Mouse (Mus musculus) CD8-positive naive resting alpha-beta T cell, adult 2 months (primary cell): Measurements from ENCODE around the gene Cactin.

ENCODE experiments used
- DNase-seq, 2 experiments: peaks; one replicate each; pipeline ENCODE4 v3.0.0; 2022; ENCODE audit warnings: low read depth in 2 of 2, low spot score in 2 of 2

Gene Cactin

GRCm38 (mm10) chr10:81320550-81321347, at the start of gene Cactin:
Cactin (plus strand) TSS chr10:81321103.
- peak; percentile 97 to 98 for DNase-seq

- DNase-seq: no peak
These were observed 48.5 kb upstream of the Cactin start for GRCm38 (mm10) chr10:81272356-81272755.

- no peak for DNase-seq
These were observed 47.1 kb upstream of the Cactin start for GRCm38 (mm10) chr10:81273842-81274241.

GRCm38 (mm10) chr10:81277676-81278075, 43.2 kb upstream of the Cactin start:
- no peak for DNase-seq

DNA sequence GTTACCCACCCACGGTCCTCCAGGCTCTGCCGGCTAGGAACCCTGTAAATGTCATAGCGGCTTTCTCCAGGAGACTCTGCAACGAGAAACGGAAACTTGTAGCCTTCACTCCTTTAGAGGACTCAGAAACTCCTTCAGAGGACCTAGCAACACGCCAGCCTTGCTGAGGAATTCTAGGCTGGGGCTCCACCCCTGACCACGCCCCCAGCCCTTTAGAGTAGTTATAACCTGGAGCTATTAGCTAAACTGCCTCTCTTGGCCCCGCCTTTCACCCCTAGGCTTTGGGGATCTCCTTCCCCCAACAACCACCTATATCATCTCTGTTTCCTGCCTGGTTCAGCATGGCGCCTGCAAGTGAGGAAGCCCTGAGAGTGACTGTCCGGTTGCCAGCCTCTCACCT, 41.4 kb upstream of the Cactin start:
- DNase-seq: no peak

GRCm38 (mm10) chr10:81284189-81284588, 36.7 kb upstream of the Cactin start:
- DNase-seq: no peak

DNA sequence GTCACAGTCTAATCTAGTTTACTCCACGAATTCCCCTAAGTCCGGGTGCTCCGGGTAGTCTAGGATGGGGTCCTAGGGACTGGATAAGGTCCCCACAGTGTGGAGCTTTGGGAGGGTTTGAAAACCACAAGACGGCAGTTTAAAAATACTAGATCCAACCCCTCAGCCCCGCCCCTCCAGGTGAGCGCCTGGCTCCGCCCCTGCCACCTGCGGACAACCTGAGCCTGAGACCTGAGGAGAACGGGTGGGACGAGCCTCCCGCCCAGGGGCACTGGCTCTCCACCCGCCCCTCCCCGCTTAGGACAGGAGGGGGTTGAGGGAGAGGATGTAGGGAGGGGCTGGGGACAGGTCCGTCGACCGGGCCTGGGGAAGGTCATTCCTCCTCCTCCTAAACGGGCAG, 36.2 kb upstream of the Cactin start:
- no peak for DNase-seq

DNA sequence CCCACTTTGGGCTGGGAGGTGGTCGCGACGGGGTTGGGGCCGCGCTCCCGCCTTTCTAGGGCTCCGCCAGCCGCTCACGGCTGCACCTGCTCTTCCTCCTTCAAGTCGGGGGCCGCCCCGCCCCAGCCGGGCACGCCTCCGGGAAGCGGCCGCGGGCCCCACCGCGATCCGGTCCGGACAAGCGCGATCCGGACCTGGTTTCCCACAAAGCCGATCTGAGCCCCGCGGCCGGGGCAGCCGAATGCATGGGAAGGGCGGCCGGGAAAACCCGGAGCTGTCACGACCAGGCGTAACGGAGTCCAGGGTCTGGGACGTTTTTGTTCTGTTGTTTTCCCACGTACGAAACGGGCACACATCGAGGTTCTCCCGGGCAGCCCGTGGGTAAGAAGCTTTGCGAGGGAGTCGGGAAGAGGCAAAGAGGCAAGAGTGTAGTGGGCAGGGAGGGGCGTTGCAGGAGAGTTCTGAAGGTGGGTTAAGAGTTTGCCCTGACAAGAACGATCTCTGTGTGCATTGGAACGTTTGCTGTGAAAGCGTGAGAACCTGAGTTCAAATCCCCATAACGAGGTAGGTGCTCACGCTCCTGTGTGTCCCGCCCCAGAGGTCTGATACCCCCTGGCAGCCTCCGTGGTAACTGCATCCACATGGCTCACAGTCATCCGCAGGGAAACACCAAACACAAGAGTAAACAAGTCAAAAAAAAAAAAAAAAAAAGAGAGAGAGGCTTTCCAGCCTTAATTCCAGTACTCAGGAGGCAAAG, 35.0 kb upstream of the Cactin start:
- peak; percentile 85 to 91 for DNase-seq

DNA sequence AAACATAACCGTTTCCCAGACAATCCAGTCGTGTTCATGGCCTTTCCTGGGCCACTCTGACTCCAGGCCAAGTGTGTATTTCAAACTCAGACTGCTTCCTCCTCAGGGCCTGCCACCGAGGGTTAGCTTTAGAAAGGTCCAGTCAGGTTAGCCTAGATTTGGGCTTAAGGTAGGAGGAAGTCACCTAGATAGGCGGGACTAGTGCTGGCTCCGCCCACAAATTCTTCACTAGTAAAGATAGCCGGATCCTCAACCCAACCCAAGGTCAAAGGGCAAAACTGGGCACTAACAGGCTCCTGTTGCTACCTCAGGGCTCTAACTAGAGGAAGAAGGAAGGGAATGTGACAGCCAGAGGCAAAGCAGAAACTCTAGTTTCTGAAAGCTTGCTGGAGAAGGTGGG, 34.3 kb upstream of the Cactin start:
- DNase-seq: no peak

GRCm38 (mm10) chr10:81287513-81288157, 33.3 kb upstream of the Cactin start:
- DNase-seq: peak; percentile 71 to 79

- peak in 1 of 2 experiments; percentile 47 for DNase-seq
These were observed 32.3 kb upstream of the Cactin start for GRCm38 (mm10) chr10:81288601-81289000.

DNA sequence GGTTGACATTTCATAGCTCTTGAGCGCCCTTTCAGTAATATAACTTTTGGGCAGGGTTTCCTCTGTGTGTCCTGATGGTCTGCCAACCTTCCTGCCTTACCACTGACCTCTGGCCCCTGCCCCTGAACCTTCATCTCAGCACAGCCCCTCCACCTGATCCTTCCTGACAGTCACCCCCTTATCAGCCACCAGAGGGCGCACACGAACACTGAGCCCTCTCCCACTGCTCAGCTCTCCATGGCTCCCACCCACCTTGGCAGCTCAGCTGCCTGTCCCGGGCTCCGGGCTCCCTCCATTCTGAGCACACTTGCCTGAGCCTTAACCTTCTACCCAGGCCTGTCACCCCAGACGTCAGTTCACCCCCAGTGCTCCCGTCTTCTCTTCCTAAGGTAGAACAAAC, 31.6 kb upstream of the Cactin start:
- DNase-seq: peak; percentile 57 to 60

GRCm38 (mm10) chr10:81289811-81290210, 31.1 kb upstream of the Cactin start:
- no peak for DNase-seq

- no peak for DNase-seq
These were observed 30.0 kb upstream of the Cactin start for GRCm38 (mm10) chr10:81290698-81291460.

- no peak for DNase-seq
These were observed 29.3 kb upstream of the Cactin start, which contains the start of gene Tjp3 for GRCm38 (mm10) chr10:81291511-81292104. Tjp3 (minus strand) TSS chr10:81291581.

DNA sequence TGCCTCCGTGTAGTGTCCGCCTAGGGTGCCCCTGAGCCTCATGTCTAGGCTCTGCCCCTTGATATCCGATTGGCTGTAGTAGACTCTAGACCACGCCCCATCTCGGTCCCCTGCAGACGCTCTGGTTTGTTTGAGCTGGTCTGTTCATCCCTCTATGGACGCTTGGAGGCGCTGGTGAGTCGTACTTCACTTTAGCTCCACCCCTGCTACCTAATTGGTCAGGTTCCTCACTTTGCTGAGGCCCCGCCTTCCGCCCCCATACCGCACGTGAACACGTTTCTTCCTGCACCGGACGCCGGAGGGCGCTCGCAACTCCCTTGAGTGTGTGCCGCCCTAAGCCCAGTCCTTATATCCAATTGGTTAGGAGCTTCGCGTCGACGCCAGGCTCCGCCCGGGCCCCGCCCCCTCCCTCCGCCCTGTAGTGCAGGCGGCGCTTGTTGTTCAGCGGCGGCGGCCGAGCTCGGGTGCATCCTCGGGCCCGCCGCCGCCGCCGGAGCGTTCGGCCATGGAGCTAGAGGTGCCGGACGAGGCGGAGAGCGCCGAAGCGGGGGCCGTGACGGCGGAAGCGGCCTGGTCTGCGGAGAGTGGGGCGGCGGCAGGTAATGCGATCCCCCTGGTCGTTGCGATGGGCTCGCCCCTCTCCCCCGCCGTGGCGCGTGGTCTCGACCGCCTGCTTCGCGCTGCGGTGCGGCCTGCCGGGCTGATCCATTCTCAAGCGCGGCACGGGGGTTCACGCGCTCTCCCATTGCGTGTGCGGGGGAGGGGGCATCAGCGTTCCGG, 28.2 kb upstream of the Cactin start, which contains the start of gene Pip5k1c:
Gene Pip5k1c (plus strand): TSS at position 410 of the 780 bp plus-strand sequence.
- peak; percentile 99 for DNase-seq

DNA sequence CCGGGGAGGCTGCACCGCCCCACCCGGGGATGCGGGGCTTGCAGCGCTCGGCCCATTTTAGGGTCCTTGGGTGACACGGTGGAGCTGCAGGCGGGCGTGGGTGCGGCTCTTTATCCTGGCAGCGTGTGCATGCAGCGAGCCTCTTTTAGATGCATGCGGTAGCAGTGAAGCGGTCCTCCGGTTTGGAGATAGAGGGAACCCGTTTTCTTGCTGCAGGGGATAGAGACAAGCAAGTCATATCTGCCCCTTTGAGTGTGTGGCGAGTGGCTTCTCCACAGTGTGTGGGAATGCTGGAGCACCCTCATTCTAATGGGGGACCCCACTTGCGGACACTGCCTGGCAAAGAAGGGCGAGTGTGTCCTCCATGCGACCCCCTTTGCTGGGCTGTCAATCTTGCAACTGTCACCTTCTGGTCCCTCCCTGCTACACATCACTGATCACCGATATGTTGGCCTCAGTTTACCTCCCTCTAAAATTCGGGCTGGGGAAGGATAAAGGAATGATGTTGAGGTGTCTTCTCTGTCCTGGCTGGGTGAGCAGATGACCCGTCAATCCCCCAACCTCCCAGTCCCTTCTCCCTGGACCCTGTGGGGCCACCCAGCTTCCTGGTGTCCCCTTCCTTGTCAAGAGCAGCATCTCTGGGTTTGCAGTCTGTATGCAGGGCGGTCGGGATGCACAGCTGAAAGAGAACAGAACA, 27.4 kb upstream of the Cactin start:
- DNase-seq: no peak

DNA sequence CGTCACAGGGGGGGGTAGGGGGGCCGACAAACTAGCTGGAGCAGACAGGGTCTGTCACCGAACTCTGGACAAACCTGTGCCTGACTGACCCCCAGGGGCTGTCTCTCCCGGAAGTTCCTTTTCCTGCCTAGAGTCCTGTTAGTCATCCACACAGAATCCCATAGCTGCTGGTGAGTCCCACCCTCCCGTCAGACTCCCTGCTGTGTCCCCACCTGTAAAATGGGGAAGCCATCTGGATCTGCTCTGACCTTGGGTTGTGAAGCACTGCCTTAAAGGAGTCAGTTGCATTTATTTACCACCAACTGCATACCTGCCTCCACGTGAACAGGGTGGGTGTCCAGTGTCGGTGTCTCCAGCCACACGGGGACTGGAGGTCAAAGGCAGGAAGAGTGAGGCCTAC, 26.5 kb upstream of the Cactin start:
- DNase-seq: no peak

DNA sequence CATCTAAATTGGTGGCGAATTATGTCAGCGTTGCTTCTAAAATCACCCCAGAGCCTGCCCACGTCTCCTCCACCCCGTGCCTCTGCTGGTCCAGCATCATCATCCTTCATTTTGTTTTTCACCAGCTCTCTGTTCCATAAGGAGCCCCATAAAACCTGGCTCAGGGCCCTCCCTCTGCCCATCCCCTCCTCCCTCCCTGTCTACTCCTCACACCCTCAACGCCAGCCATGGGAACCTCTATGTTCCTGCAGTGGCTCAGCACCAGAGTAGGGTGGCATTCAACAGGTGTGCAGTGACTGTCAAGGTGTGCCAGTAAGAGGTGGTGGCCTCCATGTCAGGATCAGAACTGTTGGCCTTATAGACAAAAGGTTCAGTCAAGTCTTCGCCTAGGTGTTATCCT, 25.7 kb upstream of the Cactin start:
- DNase-seq: no peak
